Mouse (Mus musculus): ENCODE results near the gene Lsr. TPM values are rescaled to one million over a fixed set of nuclear protein-coding genes. Genes with fewer than 3 reads are reported as not detected.

Gene Lsr
- polyA plus RNA-seq (2017; shearing (Covaris generic)) = 10 to 100 TPM in 1 of 2 experiments, 1 to 10 TPM in 1; 8.3 to 15.2 TPM

DNA sequence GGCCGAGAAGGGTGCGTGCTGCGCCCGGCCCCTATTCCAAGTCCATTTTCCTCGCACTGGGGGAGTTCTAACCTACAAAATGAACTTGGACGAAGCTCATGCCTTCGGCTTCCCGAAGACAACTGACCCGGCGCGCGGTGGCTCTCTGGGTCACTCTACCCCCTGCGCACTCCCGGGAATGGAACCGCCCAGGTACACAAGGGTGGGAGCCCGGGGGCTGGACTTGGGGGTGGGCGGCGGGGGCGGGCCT, at the start of gene Lsr:
TSS of gene Lsr (minus strand) at position 214 of the 250 bp plus-strand sequence.

DNA sequence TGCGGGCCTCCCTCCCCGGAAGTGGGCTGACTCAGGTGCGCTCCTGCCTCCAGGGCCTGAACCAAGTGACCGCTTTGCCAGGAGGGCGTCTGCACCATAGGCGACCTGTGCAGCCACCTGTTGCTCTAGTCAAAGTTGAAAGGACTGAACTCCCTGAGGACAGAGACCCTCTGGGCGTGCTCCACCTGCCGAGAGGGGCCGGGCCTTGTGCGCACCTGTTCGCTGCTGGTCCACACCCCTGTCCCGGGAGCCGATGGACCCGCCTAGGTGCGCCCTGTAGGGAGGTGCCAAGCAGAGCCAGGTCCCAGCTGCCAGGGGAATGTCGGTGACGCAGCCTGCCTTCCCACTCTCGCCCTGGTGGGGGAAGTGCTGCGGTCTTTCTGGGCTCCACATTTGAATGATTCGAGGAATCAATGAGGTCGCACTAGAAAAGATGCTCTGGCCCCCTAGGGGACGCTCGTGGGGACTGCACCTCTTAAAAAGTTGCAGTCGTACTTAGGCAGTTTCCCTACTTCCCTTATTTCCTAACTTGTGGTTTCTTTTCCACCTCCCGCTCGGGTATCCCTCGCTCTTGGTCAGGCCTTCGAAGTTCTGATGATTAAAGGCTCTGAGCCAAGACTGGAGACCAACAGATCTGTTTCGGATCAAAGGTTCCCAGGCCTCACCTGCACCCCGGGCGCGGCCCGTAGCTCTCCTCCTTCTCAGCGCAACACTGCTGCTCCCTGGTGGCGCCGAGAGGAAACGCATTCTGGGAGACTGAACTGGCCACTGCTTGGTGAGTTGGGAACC, 431 bp upstream of the Lsr start, which contains the start of gene Fam187b:
TSS of gene Fam187b (plus strand) at position 290 of the 789 bp plus-strand sequence.

DNA sequence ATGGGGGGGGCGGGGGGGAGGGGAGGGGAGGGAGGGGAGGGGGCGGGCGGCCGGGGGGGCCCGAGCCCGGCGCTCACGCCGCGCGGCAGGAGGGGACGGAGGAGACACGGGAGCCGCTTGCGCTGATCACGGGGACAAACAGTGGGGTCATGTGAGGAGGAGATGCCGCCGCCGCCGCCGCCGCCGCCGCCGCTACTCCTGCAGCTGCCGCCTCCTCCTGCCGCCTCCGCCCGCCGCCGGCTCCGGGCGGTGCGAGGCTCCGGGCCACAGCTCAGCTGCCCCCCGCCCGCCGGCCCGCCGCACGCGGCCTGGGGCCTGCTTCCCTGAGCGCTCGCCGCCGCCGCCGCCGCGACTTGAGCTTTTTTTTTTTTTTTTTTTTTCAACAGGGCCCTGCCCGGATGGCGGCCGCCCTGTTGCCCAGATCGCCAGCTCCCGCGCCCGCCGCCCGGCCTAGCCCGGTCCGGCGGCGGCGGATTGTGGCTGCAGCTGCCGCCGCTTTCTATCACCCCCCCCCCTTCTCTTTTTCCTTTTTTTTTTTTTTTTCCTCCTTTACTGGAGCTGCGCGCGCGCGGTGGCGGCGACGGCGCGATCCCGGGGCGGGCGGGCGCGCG, 16.4 kb downstream of the Lsr start, which contains the start of gene Usf2:
TSS of gene Usf2 (minus strand) at position 48 of the 611 bp plus-strand sequence.

DNA sequence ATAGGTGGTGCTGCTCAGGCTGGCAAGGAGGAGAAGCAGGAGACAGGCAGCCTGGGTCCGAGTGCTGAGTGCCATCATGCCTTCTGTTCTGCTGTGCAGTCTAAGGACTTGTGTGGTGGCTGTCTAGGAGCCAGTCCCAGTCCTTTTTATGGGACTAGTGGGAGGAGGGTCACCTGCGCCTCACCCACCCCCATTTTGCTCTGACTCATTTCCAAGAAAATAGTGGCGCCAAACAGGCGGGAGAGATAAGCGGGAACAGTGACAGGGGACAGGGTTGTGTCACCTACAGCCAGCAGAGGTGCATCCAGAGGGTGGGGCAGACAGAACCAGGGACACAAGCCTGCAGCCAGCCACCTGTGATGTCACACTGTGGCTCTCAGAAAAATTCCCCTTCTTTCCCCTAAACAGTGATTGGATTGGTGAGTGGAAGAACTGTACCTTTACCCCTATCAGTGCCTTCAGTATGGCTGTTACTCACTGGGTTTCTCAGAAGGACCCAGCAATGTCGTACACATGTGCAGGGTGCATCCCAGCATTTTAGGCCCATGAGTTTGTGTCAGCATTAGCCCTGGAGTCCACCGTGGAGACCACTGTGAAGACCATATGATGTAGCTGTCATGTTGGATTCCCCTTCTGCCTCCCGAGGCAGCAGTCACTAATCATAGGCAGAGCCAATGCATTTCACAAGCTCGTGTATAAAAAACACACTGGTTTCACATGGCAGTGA, 29.2 kb downstream of the Lsr start, which contains the start of gene Hamp:
TSS of gene Hamp (minus strand) at position 124 of the 727 bp plus-strand sequence.

DNA sequence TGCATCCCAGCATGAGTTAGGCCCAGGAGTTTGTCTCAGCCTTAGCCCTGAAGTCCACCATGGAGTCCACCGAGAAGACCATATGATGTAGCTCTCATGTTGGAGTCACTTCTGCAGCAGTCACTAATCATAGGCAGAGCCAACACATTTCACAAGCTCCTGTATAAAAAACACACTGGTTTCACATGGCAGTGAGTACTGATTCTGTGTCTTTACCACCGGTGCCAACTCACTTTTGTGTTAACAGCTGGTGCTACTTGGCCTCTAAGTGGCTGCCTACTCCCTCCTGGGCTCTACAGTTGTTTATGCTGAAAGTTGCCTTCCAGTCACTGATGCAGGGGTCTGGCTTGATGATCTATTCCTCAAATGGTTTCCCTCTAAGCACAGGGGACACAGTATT, 48.7 kb downstream of the Lsr start, which contains the start of gene Hamp2:
TSS of gene Hamp2 (minus strand) at position 101 of the 400 bp plus-strand sequence.

DNA sequence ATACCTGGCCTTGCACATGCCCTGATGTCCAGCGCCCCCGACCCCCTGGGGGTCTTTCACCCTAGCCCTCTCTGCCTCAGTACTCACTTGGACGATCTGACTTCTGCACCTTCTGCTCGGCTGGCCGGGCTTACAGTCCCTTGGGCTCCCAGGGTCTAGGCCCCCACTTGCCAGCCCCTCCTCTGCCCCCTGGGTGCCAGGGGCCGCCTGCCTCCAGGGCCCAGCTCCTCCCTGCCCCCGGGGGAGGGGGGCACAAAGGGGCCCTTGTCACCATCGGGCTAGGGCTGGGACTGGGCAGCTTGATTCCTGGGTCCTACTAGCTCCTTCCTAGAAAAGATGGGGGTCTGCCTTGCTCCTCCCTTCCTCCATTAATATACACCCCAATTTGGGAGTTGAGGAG, 58.5 kb downstream of the Lsr start, which contains the start of gene Mag:
TSS of gene Mag (minus strand) at position 142 of the 400 bp plus-strand sequence.

Other genes with a start within 250 kb of the Lsr start
- gene Tmem147, start 243.9 kb downstream of the Lsr start, polyA plus RNA-seq (2017; shearing (Covaris generic)) = 100 to 1,000 TPM; 107 to 111 TPM
- 1 to 10 TPM in 1 of 2 experiments, under 1 TPM in 1; 0.40 to 1.6 TPM for gene Gapdhs, start 229.8 kb downstream of the Lsr start, polyA plus RNA-seq (2017; shearing (Covaris generic))
- gene Sbsn, start 222.0 kb downstream of the Lsr start, polyA plus RNA-seq (2017; shearing (Covaris generic)) = 1 to 10 TPM in 1 of 2 experiments, not detected in 1; 2.9 TPM
- gene Dmkn, start 209.7 kb downstream of the Lsr start, polyA plus RNA-seq (2017; shearing (Covaris generic)) = under 1 TPM in 1 of 2 experiments, not detected in 1; 0.37 TPM
- not detected for gene Krtdap, start 185.6 kb downstream of the Lsr start, polyA plus RNA-seq (2017; shearing (Covaris generic))
- gene Ffar2, start 149.7 kb downstream of the Lsr start, polyA plus RNA-seq (2017; shearing (Covaris generic)) = 1 to 10 TPM in 1 of 2 experiments, not detected in 1; 1.0 TPM
- not detected for gene Ffar3, start 117.3 kb downstream of the Lsr start, polyA plus RNA-seq (2017; shearing (Covaris generic))
- gene Ffar1, start 111.9 kb downstream of the Lsr start, polyA plus RNA-seq (2017; shearing (Covaris generic)) = 1 to 10 TPM in 1 of 2 experiments, under 1 TPM in 1; 0.14 to 1.0 TPM
- gene Cd22, start 93.1 kb downstream of the Lsr start, polyA plus RNA-seq (2017; shearing (Covaris generic)) = 10 to 100 TPM; 16.6 to 28.0 TPM
- under 1 TPM; 0.17 to 0.66 TPM for gene Mag, start 58.6 kb downstream of the Lsr start, polyA plus RNA-seq (2017; shearing (Covaris generic))
- gene Hamp2, start 48.8 kb downstream of the Lsr start, polyA plus RNA-seq (2017; shearing (Covaris generic)) = under 1 TPM in 1 of 2 experiments, not detected in 1; 0.40 TPM
- gene Hamp, start 29.4 kb downstream of the Lsr start, polyA plus RNA-seq (2017; shearing (Covaris generic)) = under 1 TPM in 1 of 2 experiments, not detected in 1; 0.75 TPM
- 10 to 100 TPM in 1 of 2 experiments, 1 to 10 TPM in 1; 9.6 to 19.0 TPM for gene Usf2, start 16.7 kb downstream of the Lsr start, polyA plus RNA-seq (2017; shearing (Covaris generic))
- gene Fam187b, start 326 bp upstream of the Lsr start, polyA plus RNA-seq (2017; shearing (Covaris generic)) = under 1 TPM; 0.58 to 0.88 TPM
- gene Fxyd5, start 69.0 kb upstream of the Lsr start, polyA plus RNA-seq (2017; shearing (Covaris generic)) = 1,000 to 10,000 TPM; 1,742 to 2,151 TPM
- under 1 TPM in 1 of 2 experiments, not detected in 1; 0.48 TPM for gene Fxyd7, start 78.0 kb upstream of the Lsr start, polyA plus RNA-seq (2017; shearing (Covaris generic))
- 1 to 10 TPM in 1 of 2 experiments, under 1 TPM in 1; 0.64 to 1.1 TPM for gene Fxyd1, start 83.7 kb upstream of the Lsr start, polyA plus RNA-seq (2017; shearing (Covaris generic))
- gene Lgi4, start 85.9 kb upstream of the Lsr start, polyA plus RNA-seq (2017; shearing (Covaris generic)) = under 1 TPM; 0.27 to 0.71 TPM
- gene Fxyd3, start 103.2 kb upstream of the Lsr start, polyA plus RNA-seq (2017; shearing (Covaris generic)) = 10 to 100 TPM in 1 of 2 experiments, under 1 TPM in 1; 0.91 to 12.9 TPM
- 1 to 10 TPM; 3.8 to 8.1 TPM for gene Hpn, start 141.8 kb upstream of the Lsr start, polyA plus RNA-seq (2017; shearing (Covaris generic))
- 1 to 10 TPM in 1 of 2 experiments, under 1 TPM in 1; 0.55 to 2.5 TPM for gene Scn1b, start 153.5 kb upstream of the Lsr start, polyA plus RNA-seq (2017; shearing (Covaris generic))
- 100 to 1,000 TPM; 303 to 707 TPM for gene Gramd1a, start 182.4 kb upstream of the Lsr start, polyA plus RNA-seq (2017; shearing (Covaris generic))

All from inflammation-experienced regulatory T-cells (primary cell).